Mouse (Mus musculus): ENCODE results near the gene Mllt6. TPM values are rescaled to one million over a fixed set of nuclear protein-coding genes. Genes with fewer than 3 reads are reported as not detected.

Gene Mllt6
- total and polyA plus RNA-seq, 3 experiments: 17.2 to 17.6 TPM; not detected in 1

DNA sequence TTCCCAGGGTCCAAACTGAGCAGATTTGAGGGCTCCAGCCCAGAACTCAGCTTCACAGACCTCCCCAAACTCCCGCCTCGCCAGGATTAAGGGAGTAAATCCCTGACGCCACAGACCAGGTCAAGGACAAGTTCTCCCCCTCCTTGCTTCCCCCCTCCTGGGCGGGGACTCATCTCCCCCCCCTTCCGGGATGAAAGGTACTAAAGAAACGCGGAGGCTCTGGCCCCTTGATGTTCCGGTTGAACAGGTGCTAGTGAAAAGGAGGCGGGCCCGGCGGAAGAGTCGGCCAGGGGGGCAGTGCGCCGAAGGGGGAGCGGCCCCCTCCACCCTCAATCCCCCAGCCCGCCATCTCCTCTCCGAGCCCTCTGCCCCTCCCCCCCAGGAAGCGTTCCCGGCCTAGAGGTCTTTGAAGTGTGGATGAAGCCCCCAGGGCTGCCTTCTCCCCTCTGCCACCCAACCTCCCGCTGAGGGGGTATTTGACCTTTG, 1.5 kb upstream of the Mllt6 start:
- Histone ChIP-seq H3K4me3 (ENCODE audit: control insufficient read depth in 1 of 2, insufficient read depth in 1 of 2, low read depth in 2 of 2, low read length in 2 of 2) (peak overlapping the region; percentile 62 to 66), H3K36me3 (ENCODE audit: control insufficient read depth in 1 of 2, insufficient read depth in 2 of 2, low read length in 2 of 2) (peaks cover 0 to 7% of the 10 kb centered on the region in 2 experiments; a peak in 2 of 4 replicates), H3K27me3 (ENCODE audit: control insufficient read depth in 1 of 2, insufficient read depth in 2 of 2, low read length in 2 of 2) (no peaks in the 10 kb centered on the region), H3K9me3 (replicated peaks; ENCODE audit: insufficient read depth, low read length) (no peaks in the 10 kb centered on the region), H3K79me2 (ENCODE audit: control insufficient read depth, insufficient read depth, low read length, poor library complexity) (peaks cover 11% of the 10 kb centered on the region), H3K27ac (ENCODE audit: control insufficient read depth, low read depth, low read length) (peak overlapping the region; percentile 1), H3K4me1 (ENCODE audit: control insufficient read depth in 1 of 2, insufficient read depth in 2 of 2, low read length in 2 of 2) (peaks cover 8 to 22% of the 10 kb centered on the region in 2 experiments), H3K9ac (ENCODE audit: control insufficient read depth, low read depth, low read length, poor library complexity, severe bottlenecking) (peak overlapping the region; percentile 53)
- peak; percentile 69 for DNase-seq (ENCODE audit: low read depth, low spot score)
- TF ChIP-seq POLR2AphosphoS5 (IDR thresholded peaks at IDR 0.05; ENCODE audit: borderline replicate concordance, low read depth, low read length) (no peak), ZNF384 (IDR thresholded peaks at IDR 0.05; ENCODE audit: low read depth, low read length) (no peak), POLR2A (IDR thresholded peaks at IDR 0.05; ENCODE audit: control insufficient read depth in 1 of 2, insufficient read depth in 1 of 2, low read depth in 1 of 2, low read length in 2 of 2, poor library complexity in 1 of 2) (0 out of 4 replicates have a peak, but pooled peaks of 1 of the 2 experiments have one; percentile 12), E2F4 (IDR thresholded peaks at IDR 0.05; ENCODE audit: borderline replicate concordance, low read depth, low read length) (no peak), ZMIZ1 (IDR thresholded peaks at IDR 0.05; ENCODE audit: low read depth, low read length) (peak; percentile 46; the same call in 1 of the 2 replicates), MAX (IDR thresholded peaks at IDR 0.05; ENCODE audit: low read length) (no peak), MYC (IDR thresholded peaks at IDR 0.05; ENCODE audit: low read depth, low read length) (no peak), KAT2A (conservative IDR thresholded peaks at IDR 0.05; ENCODE audit: low read depth, low read length) (no peak), SMC3 (IDR thresholded peaks at IDR 0.05; ENCODE audit: low read depth, low read length) (no peak), MXI1 (IDR thresholded peaks at IDR 0.05; ENCODE audit: low read depth, low read length) (no peak; the same call in 1 of the 2 replicates), MAFK (IDR thresholded peaks at IDR 0.05; ENCODE audit: borderline replicate concordance, low read depth, low read length) (no peak), SIN3A (IDR thresholded peaks at IDR 0.05; ENCODE audit: low read length) (no peak; the same call in 1 of the 2 replicates), TAL1 (IDR thresholded peaks at IDR 0.05; ENCODE audit: low read length) (no peak), TBP (IDR thresholded peaks at IDR 0.05; ENCODE audit: low read depth, low read length) (no peak), ELF1 (IDR thresholded peaks at IDR 0.05; ENCODE audit: low read depth, low read length) (peak; percentile 34; the same call in 1 of the 2 replicates), UBTF (IDR thresholded peaks at IDR 0.05; ENCODE audit: borderline replicate concordance, insufficient read depth, low read depth, low read length) (no peak), TCF12 (IDR thresholded peaks at IDR 0.05; ENCODE audit: low read depth, low read length) (no peak; the same call in 1 of the 2 replicates), CTCF (IDR thresholded peaks at IDR 0.05 in 2 of 3, conservative IDR thresholded peaks at IDR 0.05 in 1 of 3; ENCODE audit: control insufficient read depth in 1 of 3, insufficient read depth in 1 of 3, low read depth in 2 of 3, low read length in 3 of 3, poor library complexity in 1 of 3, severe bottlenecking in 1 of 3) (no peak), JUND (IDR thresholded peaks at IDR 0.05; ENCODE audit: low read depth, low read length) (no peak), MEF2A (IDR thresholded peaks at IDR 0.05; ENCODE audit: extremely low read depth, insufficient replicate concordance, low read depth, low read length, poor library complexity, severe bottlenecking) (no peak), HCFC1 (IDR thresholded peaks at IDR 0.05; ENCODE audit: low read depth, low read length) (peak; percentile 65), EP300 (IDR thresholded peaks at IDR 0.05; ENCODE audit: low read depth in 1 of 2, low read length in 2 of 2) (no peak), MAZ (IDR thresholded peaks at IDR 0.05; ENCODE audit: low read depth, low read length) (peak; percentile 87; the same call in 1 of the 2 replicates), ETS1 (IDR thresholded peaks at IDR 0.05; ENCODE audit: low read depth, low read length) (0 out of 2 replicates have a peak, but pooled peaks have one; percentile 20)

Data from MEL (cell line).